Mouse (Mus musculus) regulatory T cell (primary cell): ENCODE data around the gene Agap1.

Experiments
- in situ Hi-C: fragments of 300-600 bp; cut with MboI, MseI; formaldehyde crosslinking; loops from one replicate; pipeline ENCODE4 v1.15.1; 2025; ENCODE audit warnings: high pct_unique_total_duplicates

The Agap1 gene

DNA sequence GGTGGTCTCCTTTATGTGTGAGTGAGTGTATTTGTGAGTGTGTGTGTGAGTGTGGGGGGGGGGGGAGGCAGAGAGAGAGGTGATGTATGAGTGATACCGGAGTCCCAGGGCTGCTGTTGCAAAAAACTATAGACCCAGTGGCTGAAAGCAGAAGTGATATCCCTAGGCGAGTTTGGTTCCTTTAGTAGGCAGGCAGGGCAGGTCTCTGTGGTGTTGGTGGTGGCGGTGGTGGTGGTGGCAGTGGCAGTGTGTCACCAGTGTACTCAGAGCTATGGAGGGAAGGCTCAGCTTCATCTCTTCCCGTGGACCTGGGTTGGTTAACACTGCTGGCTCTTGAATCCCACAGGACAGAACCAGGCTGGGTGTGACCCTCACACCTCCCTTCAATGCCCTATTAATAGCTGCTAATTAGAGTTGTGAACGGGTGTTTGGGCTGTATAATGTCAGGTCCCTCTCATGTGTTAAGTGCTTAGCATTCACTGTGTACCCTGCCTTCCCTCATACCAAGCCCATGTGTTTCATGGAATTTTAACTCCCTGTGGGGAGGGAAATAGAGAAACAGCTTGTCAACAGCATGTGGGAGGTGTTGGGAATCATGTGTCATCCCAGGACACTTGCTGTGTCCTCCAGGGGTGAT, 158.7 kb downstream of the Agap1 start:
- in situ Hi-C loops = no loop called here

DNA sequence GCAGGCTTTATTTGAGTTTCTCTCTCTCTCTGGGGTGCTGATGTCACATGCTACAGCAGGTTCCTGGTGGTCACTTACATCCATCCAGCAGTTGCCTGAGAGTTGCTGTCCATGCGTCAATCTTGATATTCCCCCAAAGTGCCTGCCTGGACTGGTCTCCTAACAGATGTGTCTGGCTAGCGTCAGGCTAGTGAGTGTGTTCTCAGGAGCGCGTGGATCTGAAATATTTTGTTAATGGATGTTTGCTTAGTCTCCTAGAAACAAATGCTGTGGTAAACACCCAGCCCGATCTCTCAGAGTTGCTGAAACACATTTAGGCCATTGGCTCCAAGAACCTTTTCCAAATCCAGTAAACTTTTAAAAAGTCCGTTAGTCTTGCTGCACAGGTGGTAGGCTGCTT, 161.9 kb downstream of the Agap1 start:
- in situ Hi-C loops = no loop called here

GRCm38 (mm10) chr1:89617336-89617735, 162.7 kb downstream of the Agap1 start:
- in situ Hi-C loops = no loop called here

- in situ Hi-C loops = no loop called here
These were observed 165.4 kb downstream of the Agap1 start for GRCm38 (mm10) chr1:89619963-89620362.

DNA sequence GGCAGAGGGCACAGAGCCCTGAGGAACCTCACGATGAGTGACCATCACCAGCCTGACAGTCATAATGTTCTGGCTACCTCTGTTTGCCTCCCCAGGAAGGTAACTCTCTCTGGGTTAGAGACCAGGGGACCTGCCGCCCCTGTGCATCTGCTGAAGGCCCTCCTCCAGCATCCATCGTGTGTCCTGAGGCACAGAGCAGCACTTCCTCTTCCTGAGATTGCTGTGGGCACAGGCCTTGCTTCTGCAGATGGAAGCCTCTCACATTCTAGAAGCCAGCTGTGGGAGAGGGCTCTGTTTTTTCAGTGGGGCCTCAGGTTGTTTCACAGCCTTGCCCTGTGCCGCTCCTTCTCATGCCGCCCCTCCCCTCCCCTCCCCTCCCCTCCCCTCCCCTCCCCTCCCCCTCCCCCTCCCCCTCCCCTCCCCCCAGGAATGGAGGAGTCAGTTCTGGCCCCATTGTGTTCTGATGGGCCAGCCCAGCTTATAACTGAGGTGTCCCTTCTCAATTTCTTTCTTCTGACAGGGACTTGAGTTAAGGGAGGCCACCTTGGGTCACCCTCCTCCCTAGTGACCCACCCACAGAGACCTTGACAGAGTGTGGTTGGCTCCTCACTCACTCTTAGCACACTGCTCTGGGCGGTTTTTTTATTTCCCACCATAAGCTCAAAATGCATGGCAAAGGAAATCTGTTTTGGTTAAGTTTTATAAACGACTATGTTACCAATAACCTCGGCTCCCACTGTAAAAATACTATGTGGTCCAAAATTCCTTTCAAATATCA, 166.6 kb downstream of the Agap1 start:
- in situ Hi-C loops = no loop called here

- in situ Hi-C loops = no loop called here
These were observed 167.3 kb downstream of the Agap1 start for GRCm38 (mm10) chr1:89621952-89622351.

GRCm38 (mm10) chr1:89622801-89623200, 168.2 kb downstream of the Agap1 start:
- in situ Hi-C loops = no loop called here

DNA sequence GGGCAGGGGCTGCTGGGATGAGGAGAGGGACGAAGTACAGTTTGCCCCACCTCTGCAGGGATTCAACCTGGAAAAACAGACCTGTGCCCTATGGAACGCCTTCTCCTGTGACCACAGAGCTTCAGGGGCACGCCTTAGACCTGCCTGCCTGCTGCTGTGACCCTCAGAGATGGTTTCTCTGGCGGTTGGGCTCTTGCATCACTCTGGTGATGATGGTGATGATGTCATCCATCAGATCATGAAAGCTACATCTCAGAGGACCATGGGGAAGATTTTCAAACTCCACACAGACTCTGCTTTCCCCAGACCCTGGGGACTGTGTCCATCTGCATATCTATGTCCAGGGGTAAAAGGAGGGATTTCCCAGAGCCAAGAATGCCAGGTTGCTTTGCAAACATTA, 170.7 kb downstream of the Agap1 start:
- in situ Hi-C loops = no loop called here

DNA sequence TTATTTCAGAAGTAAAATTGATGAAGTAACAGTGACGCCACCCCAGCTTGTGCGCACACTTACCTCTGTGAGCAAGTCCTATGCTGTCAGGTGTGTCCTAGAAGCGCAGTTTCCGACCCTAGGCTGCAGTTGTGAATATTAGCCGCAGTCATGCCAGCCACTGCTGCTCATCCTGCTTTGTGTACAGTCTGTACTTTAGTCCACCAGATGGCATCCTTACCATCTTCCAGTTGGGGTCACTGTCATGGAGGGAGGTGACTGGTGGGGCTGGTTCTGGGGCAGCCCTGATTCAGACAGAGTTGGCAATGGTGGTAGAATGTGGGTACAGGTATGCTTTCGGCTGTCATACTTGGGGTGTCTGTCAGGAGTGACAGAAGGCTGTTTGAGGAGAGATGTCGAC, 171.4 kb downstream of the Agap1 start:
- in situ Hi-C loops = no loop called here

- in situ Hi-C loops = no loop called here
These were observed 172.3 kb downstream of the Agap1 start for GRCm38 (mm10) chr1:89626940-89627339.

DNA sequence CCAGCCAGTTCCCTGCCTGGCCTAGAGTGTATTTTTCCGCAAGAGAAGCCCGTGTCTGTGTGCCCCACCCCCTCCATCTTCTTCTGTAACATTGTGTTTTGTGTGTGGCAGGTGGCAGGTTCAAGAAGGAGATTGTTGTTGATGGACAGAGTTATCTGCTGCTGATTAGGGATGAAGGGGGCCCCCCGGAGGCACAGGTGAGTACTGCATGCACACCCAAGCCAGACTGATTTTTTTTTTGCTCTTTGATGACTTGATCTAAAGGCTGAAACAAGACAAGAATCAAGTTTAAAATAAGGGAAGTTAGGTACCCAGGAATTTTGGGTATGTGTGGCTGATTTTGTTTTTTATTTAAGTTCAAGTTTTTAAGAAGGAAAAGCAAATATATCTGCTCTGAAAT, 173.0 kb downstream of the Agap1 start:
- in situ Hi-C loops = no loop called here

GRCm38 (mm10) chr1:89630836-89631235, 176.2 kb downstream of the Agap1 start:
- in situ Hi-C loops = no loop called here

DNA sequence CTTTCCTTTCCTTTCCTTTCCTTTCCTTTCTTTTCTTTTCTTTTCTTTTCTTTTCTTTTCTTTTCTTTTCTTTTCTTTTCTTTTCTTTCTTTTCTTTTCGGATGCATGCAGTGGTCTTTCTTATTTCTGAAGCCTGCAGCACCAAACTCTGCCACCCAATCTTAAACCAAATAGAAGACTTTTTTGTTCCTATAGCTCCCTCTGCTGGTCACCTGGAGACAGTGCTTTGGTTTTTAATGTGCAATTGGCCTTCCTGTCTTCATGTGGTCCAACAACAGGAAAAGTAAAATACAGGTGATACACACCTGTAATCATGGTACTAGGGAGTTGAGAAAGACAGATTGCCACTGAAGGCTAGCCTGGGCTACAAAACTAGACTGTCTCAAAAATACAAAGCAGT, 177.1 kb downstream of the Agap1 start:
- in situ Hi-C loops = no loop called here

GRCm38 (mm10) chr1:89634055-89634454, 179.4 kb downstream of the Agap1 start:
- in situ Hi-C loops = no loop called here

DNA sequence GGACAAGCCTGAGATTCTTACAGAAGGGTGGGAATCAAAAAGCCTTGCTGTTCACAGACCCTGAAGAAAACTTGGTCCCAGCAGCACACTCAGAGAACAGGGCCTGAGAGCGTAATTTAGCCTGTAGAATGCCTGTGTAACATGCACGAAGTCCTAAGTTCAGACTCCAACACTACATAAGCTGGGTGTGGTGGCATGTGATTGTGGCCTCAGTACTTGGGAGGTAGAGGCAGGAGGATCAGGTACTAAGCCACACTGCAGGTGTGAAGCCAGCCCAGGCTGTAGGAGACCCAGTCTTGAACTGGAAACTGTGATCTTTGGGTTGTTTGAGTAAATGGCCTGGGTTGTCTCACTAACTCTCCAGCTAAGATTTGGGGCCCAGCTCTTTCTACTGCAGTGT, 180.5 kb downstream of the Agap1 start:
- in situ Hi-C loops = loop anchor here (5.0 kb wide), 1 partner anchor 103 kb away; no protein-coding TSS in a partner anchor

GRCm38 (mm10) chr1:89637670-89638069, 183.1 kb downstream of the Agap1 start:
- in situ Hi-C loops = loop anchor here (5.0 kb wide), 1 partner anchor 105 kb away; no protein-coding TSS in a partner anchor

GRCm38 (mm10) chr1:89643445-89644100, 189.0 kb downstream of the Agap1 start:
- in situ Hi-C loops = loop anchor here (5.0 kb wide), 1 partner anchor 304 kb away; no protein-coding TSS in a partner anchor

GRCm38 (mm10) chr1:89644120-89644519, 189.5 kb downstream of the Agap1 start:
- in situ Hi-C loops = loop anchor here (5.0 kb wide), 1 partner anchor 303 kb away; no protein-coding TSS in a partner anchor

GRCm38 (mm10) chr1:89646326-89647018, 191.9 kb downstream of the Agap1 start:
- in situ Hi-C loops = no loop called here

DNA sequence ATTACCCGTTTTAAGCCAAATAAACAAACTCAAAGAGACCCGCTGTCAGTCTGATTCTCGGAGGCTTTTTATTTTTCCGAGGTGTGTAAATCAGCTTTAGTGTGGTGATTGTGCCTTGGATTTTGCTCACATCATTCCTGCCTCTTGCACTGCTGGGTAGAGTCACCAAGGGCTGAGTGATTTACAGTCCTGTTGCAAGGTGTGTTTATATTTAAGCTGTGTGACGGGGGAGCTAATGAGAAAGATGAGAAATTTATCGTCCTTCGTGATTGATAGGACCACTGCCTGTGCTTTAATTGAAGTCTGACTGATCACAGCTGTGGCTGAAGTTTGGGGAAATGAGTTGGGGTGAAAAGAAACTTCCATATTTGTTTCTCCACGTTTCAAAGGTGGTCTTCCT, 192.9 kb downstream of the Agap1 start:
- in situ Hi-C loops = no loop called here

DNA sequence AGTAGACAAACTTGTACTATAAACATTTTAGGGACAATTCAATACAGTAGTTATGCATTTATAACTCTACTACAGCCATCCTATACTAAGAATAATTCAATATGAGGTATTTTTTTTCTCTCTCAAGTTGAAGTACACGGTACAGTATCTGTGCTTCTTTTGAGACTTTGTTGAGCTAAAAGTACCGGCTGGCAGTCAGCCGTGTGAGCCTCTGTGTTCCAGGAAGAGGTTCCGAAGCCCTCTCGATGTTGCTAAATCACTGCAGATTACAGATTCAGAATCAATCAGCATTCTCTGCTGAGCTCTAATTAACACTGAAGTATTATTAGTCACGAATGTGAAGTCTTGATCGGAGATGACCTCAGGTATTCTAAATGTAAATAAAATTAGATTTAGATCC, 196.0 kb downstream of the Agap1 start:
- in situ Hi-C loops = loop anchor here (10.0 kb wide), 1 partner anchor 1464 kb away; no protein-coding TSS in a partner anchor

- in situ Hi-C loops = loop anchor here (10.0 kb wide), 1 partner anchor 1459 kb away; no protein-coding TSS in a partner anchor
These were observed 201.6 kb downstream of the Agap1 start for GRCm38 (mm10) chr1:89656167-89656566.
